Mouse (Mus musculus) kidney, embryonic 15.5 days (tissue): ENCODE measurements around the gene Aktip. TPM values are rescaled to one million over a fixed set of nuclear protein-coding genes. Genes with fewer than 3 reads are reported as not detected.

Source experiments
- ATAC-seq: fragments of 200-750 bp; cut with Nextera tagmentation; replicated peaks from 2 replicates; pipeline ENCODE4 v1.8.0; 2017; ENCODE audit warnings: moderate TSS enrichment; ENCODE audit not compliant: low FRiP score
- H3K27ac ChIP-seq: fragments of 300-500 bp; sonication (generic); 2 replicates; pipeline ENCODE4 v1.5.1; 2015; ENCODE audit warnings: mild to moderate bottlenecking, inconsistent platforms
- H3K27me3 ChIP-seq: fragments of 300-500 bp; sonication (generic); 2 replicates; pipeline ENCODE4 v1.6.1; 2015; ENCODE audit warnings: inconsistent platforms
- H3K36me3 ChIP-seq: fragments of 300-500 bp; sonication (generic); 2 replicates; pipeline ENCODE4 v1.6.1; 2015; ENCODE audit warnings: inconsistent platforms
- H3K4me1 ChIP-seq: fragments of 300-500 bp; sonication (generic); 2 replicates; pipeline ENCODE4 v1.6.1; 2015; ENCODE audit warnings: inconsistent platforms
- H3K4me2 ChIP-seq: fragments of 300-500 bp; sonication (generic); 2 replicates; pipeline ENCODE4 v1.6.1; 2015; ENCODE audit warnings: moderate library complexity, mild to moderate bottlenecking, inconsistent platforms
- H3K4me3 ChIP-seq: fragments of 300-500 bp; sonication (generic); replicated peaks from 2 replicates; pipeline ENCODE4 v1.5.1; 2015; ENCODE audit warnings: mild to moderate bottlenecking, inconsistent platforms
- H3K9ac ChIP-seq: fragments of 300-500 bp; sonication (generic); 2 replicates; pipeline ENCODE4 v1.6.1; 2015; ENCODE audit warnings: mild to moderate bottlenecking, inconsistent platforms
- H3K9me3 ChIP-seq: fragments of 300-500 bp; sonication (generic); replicated peaks from 2 replicates; pipeline ENCODE4 v1.6.1; 2016; ENCODE audit warnings: inconsistent platforms
- WGBS: fragments of 180-500 bp; shearing (Covaris S2); methylation state at CpG from one replicate; pipeline ENCODE4 v1.1.7; 2015; ENCODE audit warnings: mixed read lengths; 5-methylcytosine and 5-hydroxymethylcytosine counted together
- polyA plus RNA-seq: library from polyadenylated mRNA; unstranded; fragments of >200 nt; fragmentation: Nextera tagmentation; extraction: Ambion mirVana; gene quantifications from 2 replicates; pipeline ENCODE4 v1.2.1, GENCODE M21; 2015

Gene Aktip
- polyA plus RNA-seq, 1 experiment from 2014 or later: 69.9 TPM

DNA sequence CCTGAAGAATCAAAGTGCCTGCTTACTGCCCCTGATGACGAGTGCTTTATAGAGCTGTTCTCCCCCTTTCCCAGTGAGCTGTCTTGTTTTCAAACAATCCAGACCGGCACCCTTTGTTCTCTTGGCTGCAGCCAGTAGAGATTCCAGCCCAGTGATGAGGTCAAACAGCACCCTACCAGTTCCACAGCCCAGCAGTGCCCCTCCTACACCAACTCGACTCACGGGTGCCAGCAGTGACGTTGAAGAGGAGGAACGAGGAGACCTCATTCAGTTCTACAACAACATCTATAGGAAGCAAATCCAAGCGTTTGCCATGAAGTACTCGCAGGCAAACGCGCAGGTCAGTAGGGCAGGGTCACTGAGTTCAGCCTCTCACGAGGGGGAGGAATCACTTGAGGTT, 84.9 kb downstream of the Aktip start:
- Histone ChIP-seq H3K9me3 (no peaks in the 10 kb centered on the region), H3K9ac (no peak overlapping the region), H3K4me1 (no peaks in the 10 kb centered on the region), H3K36me3 (peaks cover 86% of the 10 kb centered on the region), H3K4me3 (no peak overlapping the region), H3K27ac (no peak overlapping the region), H3K4me2 (no peak overlapping the region), H3K27me3 (no peaks in the 10 kb centered on the region)
- WGBS: 44% methylated on average over 11 of the region's 11 CpGs
- ATAC-seq: no peak

DNA sequence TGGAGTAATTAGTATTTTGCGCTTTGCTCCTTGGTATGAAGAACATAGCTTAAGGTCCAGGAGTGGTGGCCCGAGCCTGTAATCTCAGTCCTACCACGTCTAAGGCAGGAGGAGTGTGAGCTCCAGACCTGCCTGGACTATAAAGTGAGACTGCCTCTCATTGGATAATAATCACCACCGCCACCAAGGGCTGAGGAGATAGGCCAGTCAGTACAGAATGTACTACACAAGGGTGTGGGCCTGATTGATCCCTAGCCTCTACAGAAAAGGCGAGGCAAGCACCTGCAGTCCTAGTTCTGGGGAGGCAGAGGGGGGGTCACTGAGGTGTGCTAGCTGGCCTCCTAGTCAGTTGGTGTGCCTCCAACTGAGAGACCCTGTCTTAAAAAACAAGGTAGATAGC, 85.3 kb downstream of the Aktip start:
- Histone ChIP-seq H3K36me3 (peaks cover 81% of the 10 kb centered on the region), H3K4me1 (no peaks in the 10 kb centered on the region), H3K9ac (no peak overlapping the region), H3K27ac (no peak overlapping the region), H3K4me2 (no peak overlapping the region), H3K4me3 (no peak overlapping the region), H3K27me3 (no peaks in the 10 kb centered on the region), H3K9me3 (no peaks in the 10 kb centered on the region)
- no peak for ATAC-seq
- 85% methylated on average over 5 of the region's 5 CpGs for WGBS

DNA sequence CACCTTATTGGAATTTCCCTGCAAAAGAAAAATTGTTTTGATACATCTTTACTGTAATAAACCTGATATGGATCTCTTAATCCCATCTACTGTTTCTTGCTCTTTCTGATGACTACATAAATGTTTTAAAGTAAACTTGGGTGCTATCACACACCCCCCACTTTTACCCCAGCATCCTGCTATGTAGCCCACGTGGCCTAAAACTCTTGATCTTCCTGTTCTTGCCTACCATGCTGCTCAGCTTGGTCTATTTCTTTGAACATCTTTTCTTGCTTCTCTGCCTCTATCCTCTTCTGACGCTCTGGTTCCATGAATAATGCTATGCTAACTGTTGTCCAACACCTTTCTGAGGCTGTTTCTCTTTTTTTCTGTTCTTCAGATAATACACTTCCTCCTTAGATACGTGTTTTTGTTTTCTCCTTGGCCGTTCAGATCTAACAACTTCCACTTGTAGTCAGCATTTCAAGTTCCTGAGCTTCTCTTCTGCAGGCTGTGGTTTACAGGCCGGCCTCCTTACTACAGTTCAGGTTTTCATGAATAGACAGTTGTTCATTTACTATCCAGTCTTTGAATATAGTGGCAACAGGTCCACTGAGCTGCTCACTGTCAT, 87.8 kb downstream of the Aktip start:
- 88% methylated on average over 5 of the region's 5 CpGs for WGBS
- no peak overlapping the region for H3K27ac ChIP-seq
- H3K27me3 ChIP-seq: no peaks in the 10 kb centered on the region
- ATAC-seq: no peak
- no peak overlapping the region for H3K4me3 ChIP-seq
- H3K9me3 ChIP-seq: no peaks in the 10 kb centered on the region
- no peak overlapping the region for H3K9ac ChIP-seq
- no peak overlapping the region for H3K4me2 ChIP-seq
- H3K4me1 ChIP-seq: no peaks in the 10 kb centered on the region
- peaks cover 69% of the 10 kb centered on the region for H3K36me3 ChIP-seq

DNA sequence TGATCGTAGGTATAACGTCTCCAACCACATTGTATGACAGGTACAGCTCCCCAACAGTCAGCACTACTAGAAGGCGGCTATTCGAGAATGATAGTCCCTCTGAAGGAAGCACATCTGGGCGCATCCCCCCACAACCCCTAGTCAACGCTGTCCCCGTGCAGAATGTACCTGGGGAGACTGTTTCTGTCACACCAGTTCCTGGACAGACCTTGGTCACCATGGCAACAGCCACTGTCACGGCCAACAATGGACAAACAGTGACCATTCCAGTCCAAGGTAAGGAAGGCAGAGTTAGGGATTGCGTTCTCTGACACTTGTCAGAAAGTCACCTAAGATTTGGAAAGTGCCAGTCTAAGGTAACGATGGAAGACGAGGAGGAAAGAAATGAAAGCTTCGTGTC, 93.5 kb downstream of the Aktip start:
- no peak overlapping the region for H3K27ac ChIP-seq
- H3K4me1 ChIP-seq: no peaks in the 10 kb centered on the region
- H3K27me3 ChIP-seq: no peaks in the 10 kb centered on the region
- WGBS: 91% methylated on average over 12 of the region's 12 CpGs
- H3K9ac ChIP-seq: no peak overlapping the region
- no peak for ATAC-seq
- H3K9me3 ChIP-seq: no peaks in the 10 kb centered on the region
- H3K4me2 ChIP-seq: no peak overlapping the region
- no peak overlapping the region for H3K4me3 ChIP-seq
- H3K36me3 ChIP-seq: peaks cover 65% of the 10 kb centered on the region

DNA sequence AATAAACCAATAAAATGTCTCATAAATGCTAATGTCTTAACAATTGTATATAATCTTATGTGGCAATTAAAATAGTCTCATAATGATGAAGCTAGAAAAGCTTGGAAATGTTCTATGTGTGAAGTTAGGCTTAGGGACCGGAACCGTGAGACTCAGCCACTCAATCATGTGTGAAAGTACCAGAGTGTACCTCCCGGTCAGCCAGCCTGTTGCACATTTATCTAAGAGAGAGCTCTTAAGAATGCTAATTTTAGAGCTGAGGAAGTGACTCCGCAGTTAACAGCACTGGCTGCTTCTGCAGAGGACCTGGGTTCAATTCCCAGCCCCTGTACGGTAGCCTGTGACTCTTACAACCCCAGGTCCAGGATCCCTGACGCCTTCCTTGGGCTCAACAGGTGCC, 101.7 kb downstream of the Aktip start:
- Histone ChIP-seq H3K27me3 (no peaks in the 10 kb centered on the region), H3K36me3 (peaks cover 59% of the 10 kb centered on the region), H3K9me3 (no peaks in the 10 kb centered on the region), H3K9ac (no peak overlapping the region), H3K4me2 (no peak overlapping the region), H3K4me1 (peaks cover 3% of the 10 kb centered on the region; the same call in 1 of the 2 replicates), H3K4me3 (no peak overlapping the region), H3K27ac (0 out of 2 replicates have a peak overlapping the region, but pooled peaks have one; percentile 28)
- no peak for ATAC-seq
- WGBS: 78% methylated on average over 6 of the region's 6 CpGs

DNA sequence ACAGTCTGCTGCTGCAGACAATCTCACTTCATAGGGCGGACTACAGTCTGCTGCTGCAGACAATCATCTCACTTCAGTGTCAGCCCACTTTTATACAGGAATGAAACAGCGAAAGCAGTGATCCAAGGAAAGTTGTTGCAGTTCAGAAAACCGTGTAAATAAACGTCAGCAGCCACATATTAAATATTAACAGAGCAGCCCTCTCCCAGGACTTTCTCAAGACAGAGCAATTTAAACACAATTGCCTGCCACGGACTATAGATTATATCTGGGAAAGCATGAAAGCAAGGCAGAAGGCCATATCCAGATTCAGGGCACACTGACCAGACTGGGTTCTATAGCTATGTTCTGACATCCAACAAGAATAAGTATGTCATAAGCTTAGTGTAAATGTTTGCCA, 105.6 kb downstream of the Aktip start:
- Histone ChIP-seq H3K27me3 (no peaks in the 10 kb centered on the region), H3K4me3 (no peak overlapping the region), H3K9ac (no peak overlapping the region), H3K27ac (peak overlapping the region; percentile 81), H3K9me3 (no peaks in the 10 kb centered on the region), H3K4me2 (no peak overlapping the region), H3K36me3 (peaks cover 66% of the 10 kb centered on the region), H3K4me1 (peaks cover 3% of the 10 kb centered on the region; the same call in 1 of the 2 replicates)
- 65% methylated on average over 5 of the region's 5 CpGs for WGBS
- peak; percentile 52; the same call in 1 of the 2 replicates for ATAC-seq

DNA sequence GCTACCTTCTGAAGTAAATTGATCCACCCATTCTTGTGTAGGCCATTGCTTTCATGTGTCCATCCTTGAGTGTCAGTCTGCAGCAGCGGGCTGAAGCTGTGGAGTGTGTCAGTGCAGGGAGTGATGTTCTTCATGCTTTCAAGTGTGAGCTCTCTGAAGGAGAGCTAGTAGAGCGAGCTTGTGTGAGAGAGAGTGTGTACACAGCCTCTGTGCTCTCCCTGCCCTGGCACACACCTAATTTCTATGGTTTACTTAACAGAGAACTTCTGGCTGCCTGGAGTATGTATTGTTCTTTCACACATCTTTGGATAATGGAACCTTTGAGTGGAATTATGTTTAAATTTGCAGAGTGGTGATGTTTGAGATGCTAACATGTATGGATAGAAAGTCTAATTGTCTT, 110.2 kb downstream of the Aktip start:
- H3K4me2 ChIP-seq: no peak overlapping the region
- ATAC-seq: no peak
- H3K4me3 ChIP-seq: no peak overlapping the region
- no peak overlapping the region for H3K27ac ChIP-seq
- H3K4me1 ChIP-seq: no peaks in the 10 kb centered on the region; the same call in 1 of the 2 replicates
- no peaks in the 10 kb centered on the region for H3K27me3 ChIP-seq
- H3K36me3 ChIP-seq: peaks cover 77% of the 10 kb centered on the region
- 85% methylated on average over 2 of the region's 2 CpGs for WGBS
- no peak overlapping the region for H3K9ac ChIP-seq
- no peaks in the 10 kb centered on the region for H3K9me3 ChIP-seq

DNA sequence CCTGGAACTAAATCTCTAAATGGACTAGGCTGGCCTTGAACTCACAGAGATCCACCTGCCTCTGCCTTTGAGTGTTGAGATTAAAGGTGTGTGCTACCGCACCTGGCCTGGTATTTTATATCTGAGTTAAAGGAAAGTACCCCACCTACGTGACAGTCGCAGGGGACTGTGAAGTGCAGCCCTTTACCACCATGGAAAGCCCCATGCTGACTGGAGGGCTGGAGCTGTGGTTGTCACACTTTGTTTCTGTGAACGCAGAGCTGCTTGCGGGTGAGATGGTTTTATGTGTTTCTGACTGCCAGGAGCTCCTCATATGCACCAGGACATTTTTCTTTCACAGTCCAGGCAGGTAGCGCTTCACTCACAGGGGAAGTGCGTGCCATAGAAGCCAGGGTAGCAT, 111.3 kb downstream of the Aktip start:
- Histone ChIP-seq H3K9ac (no peak overlapping the region), H3K4me3 (no peak overlapping the region), H3K4me2 (no peak overlapping the region), H3K36me3 (peaks cover 81% of the 10 kb centered on the region), H3K27me3 (no peaks in the 10 kb centered on the region), H3K27ac (no peak overlapping the region), H3K4me1 (no peaks in the 10 kb centered on the region), H3K9me3 (no peaks in the 10 kb centered on the region)
- WGBS: 94% methylated on average over 7 of the region's 7 CpGs
- no peak for ATAC-seq

DNA sequence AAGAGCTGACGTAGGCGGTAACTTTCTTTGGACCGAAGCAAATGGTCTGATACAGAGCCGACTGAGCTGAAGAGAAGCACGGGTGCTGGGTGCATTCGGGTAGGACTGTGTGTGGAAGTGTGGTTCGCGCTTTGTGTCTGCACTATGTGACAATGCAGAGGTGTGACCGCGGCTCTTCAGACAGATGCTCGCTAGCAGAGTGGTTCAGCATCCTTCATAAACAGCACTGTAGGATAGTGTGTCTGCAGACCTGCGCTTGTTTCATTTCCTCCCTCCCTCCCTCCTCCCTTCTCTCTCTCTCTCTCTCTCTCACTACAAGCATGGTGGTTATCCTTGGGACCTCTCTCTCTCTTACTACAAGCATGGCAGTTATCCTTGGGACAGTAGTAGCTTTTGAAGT, 117.3 kb downstream of the Aktip start:
- Histone ChIP-seq H3K4me1 (0 out of 2 replicates have a peak, but pooled peaks cover 3% of the 10 kb centered on the region), H3K27me3 (no peaks in the 10 kb centered on the region), H3K4me2 (no peak overlapping the region), H3K9me3 (no peaks in the 10 kb centered on the region), H3K9ac (no peak overlapping the region), H3K36me3 (peaks cover 69% of the 10 kb centered on the region), H3K4me3 (no peak overlapping the region), H3K27ac (no peak overlapping the region)
- 91% methylated on average over 12 of the region's 12 CpGs for WGBS
- ATAC-seq: no peak

DNA sequence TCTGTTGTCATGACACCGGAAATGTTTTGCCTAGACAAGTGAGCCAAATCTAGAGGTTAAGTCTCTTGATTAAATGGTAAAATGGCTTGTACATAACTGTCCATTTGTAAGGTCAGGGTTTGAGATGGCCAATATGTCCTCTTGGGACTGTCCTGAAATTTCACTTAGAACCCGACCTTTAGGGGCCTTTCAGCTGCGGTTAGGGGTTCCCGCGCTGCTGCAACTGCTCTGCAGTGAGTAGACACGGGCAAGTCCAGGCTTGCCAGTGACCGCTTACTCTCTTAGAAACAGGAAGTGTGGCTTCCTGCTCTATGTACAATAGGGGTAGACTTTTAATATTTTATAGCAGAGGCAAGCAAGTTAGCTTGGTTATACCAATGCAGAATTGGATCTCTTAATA, 117.9 kb downstream of the Aktip start:
- Histone ChIP-seq H3K4me2 (no peak overlapping the region), H3K36me3 (peaks cover 68% of the 10 kb centered on the region), H3K9ac (no peak overlapping the region), H3K4me1 (0 out of 2 replicates have a peak, but pooled peaks cover 3% of the 10 kb centered on the region), H3K27ac (peak overlapping the region; percentile 59), H3K9me3 (no peaks in the 10 kb centered on the region), H3K4me3 (no peak overlapping the region), H3K27me3 (no peaks in the 10 kb centered on the region)
- 64% methylated on average over 7 of the region's 7 CpGs for WGBS
- ATAC-seq: no peak

DNA sequence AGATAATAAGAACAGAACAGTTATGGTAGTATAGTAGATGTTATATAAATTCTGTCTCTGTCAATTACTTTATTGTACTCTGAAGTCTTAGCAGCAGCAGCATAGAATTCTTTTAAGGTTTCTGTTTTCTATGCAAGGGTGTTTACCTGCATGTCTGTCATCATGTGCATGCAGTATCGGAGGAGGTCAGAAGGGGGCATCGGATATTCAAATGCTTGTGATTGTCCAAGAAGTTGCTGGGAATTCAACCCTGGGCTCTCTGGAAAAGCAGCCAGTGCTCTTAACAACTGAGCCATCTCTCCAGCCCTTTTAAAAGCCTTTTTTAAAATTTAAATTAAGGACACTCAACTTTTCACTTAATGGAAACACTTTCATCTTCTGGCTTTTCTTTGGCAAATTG, 120.1 kb downstream of the Aktip start:
- Histone ChIP-seq H3K36me3 (peaks cover 62% of the 10 kb centered on the region), H3K27ac (no peak overlapping the region), H3K9ac (no peak overlapping the region), H3K4me3 (no peak overlapping the region), H3K4me1 (0 out of 2 replicates have a peak, but pooled peaks cover 3% of the 10 kb centered on the region), H3K27me3 (no peaks in the 10 kb centered on the region), H3K9me3 (no peaks in the 10 kb centered on the region), H3K4me2 (no peak overlapping the region)
- no peak for ATAC-seq
- WGBS: 91% methylated on average over 2 of the region's 2 CpGs

DNA sequence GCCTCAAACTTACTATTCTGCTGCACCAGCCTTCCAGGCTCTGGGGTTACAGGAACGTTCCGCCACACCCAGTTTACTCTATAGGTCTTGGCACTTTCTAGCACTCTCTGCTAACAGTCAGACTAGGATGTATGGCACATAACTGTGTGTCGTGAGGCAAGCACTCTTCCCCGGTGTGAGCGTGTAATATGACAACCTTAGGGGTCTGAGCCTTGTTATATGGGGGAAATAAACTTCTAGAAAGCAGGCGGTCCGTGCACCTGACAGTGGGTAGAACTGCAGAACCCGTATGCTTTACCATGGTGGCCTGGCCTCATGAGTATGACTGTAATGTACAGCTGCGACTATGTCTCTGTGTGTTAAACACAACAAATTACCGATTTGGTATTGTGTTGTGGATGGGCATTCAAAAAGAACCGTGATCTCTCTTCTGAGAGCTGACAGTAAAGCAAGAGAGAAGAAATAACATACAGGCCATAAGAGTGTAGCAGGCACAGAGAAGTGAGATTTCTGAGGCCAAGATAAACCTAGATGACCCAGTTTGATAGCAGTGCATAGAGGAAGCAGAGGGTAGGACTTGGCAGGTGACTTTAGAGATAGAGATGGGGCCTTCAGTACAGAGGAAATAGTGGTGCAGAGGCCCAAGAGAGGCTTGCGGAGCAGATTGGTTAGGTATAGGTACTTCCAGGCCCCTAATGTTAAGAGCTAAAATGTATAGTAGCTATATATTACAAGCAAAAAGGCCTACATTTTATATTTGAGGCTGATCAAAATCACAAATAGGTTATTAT, 122.5 kb downstream of the Aktip start:
- H3K4me1 ChIP-seq: 0 out of 2 replicates have a peak, but pooled peaks cover 3% of the 10 kb centered on the region
- no peaks in the 10 kb centered on the region for H3K27me3 ChIP-seq
- no peak overlapping the region for H3K9ac ChIP-seq
- WGBS: 92% methylated on average over 12 of the region's 12 CpGs
- no peak for ATAC-seq
- peaks cover 52% of the 10 kb centered on the region for H3K36me3 ChIP-seq
- no peak overlapping the region for H3K4me2 ChIP-seq
- no peaks in the 10 kb centered on the region for H3K9me3 ChIP-seq
- no peak overlapping the region for H3K27ac ChIP-seq
- H3K4me3 ChIP-seq: no peak overlapping the region
